Mouse (Mus musculus) layer of hippocampus, adult 9-11 months (tissue): ENCODE results near the gene Gm10696.
"Not testable (repeated sequence)": the region's sequence is repeated elsewhere in the genome, so short reads cannot be mapped to it uniquely, and the experiment has no call there.

ENCODE experiments used
- DNase-seq: peaks from one replicate; pipeline ENCODE4 v3.0.0; 2022

Gm10696 gene

GRCm38 (mm10) chr3:94178093-94178492 is at the start of gene Gm10696:
Gm10696 (minus strand) TSS chr3:94178193.
- DNase-seq = not testable (repeated sequence)

DNA sequence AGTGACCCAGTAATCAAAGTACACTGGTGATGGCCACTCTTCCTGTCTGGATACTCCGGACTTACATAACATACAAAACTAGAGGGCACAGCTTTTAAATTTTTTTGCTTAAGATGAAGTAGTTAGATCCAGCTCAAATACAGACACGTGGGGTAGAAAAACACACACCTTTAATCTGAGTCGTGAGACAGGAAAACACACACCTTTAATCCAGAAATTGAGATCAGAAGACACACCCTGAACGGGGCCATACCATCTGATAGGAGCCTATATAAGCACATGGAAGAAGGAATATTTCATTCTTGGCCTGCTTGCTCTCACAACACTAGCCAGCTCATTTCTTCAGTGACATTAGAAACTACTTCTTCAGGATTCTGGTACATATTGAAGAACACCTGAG is 18.4 kb upstream of the Gm10696 start, which contains the start of gene Gm5286:
Gene Gm5286 (plus strand): TSS at position 301 of the 400 bp plus-strand sequence.
- DNase-seq = not testable (repeated sequence)

DNA sequence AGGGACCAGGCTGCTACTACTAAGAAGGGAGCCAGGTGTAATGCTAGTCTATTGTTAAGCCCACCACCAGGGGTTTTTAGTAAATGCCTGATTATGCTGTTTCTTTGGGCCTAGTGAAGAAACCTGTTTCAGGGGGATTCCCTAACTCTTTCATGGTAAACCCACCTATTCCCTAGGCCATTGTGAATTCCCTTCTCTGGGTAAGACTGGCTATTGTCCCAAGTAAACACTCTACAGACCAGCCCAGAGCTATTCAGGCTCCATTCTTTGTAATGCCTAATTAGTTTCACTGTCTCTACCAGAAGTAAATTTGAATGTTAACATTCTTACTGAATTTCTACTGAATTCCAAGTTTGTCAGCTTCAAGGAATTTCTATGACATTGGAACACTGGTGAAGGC is 10.6 kb downstream of the Gm10696 start:
- DNase-seq = not testable (repeated sequence)
